Mouse (Mus musculus): ENCODE data around the gene Cntnap2. TPM values are rescaled to one million over a fixed set of nuclear protein-coding genes. Genes with fewer than 3 reads are reported as not detected.

Cntnap2 gene
- total RNA-seq, 2 experiments from 2014 or later, result 100 to 104 TPM

DNA sequence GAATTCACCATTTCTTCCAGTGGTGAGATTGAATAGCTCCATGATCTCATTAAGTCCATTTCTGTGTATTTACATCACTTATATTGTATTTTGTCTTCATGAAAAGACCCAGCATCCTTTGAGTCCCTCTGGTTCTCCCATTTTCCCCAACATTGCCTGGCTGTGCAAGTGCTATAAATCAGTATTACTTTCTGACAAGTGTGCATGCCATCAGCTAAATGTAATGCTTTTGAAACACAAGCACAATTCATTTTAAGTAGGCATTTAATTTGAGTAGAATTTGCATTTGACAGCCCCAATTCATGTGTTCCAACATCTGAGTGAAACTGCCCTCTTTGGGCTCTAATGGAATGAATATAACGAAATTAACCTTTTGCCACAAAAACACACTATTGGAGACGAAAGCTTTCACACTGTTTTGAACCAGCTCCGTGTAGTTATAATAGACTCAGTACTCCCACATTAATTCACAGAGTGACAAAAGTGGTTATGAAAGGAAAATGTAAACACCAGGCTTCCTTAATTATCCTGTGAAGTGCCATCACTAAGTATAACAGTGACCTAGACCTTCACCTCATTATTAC, 812.3 kb downstream of the Cntnap2 start:
- no peak for DNase-seq
- intact Hi-C loops (cut with DNase I), result no loop called here

DNA sequence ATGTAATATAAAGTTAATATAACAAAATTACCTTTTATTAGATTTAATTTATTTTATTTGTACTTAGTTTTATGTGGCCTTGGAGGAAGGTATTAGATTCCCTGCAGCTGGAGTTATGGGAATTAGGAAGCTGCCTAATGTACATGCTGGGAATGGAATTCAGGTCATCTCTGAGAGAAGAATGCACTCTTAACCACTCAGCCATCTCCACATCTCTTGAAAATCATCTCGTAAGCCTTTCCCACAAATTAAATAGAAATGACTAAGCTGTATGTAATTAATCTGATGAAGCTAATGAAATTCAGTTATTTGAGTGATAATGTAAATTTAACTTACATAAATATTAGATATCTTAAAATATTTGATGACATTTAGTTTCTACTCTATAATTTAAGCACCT, 826.3 kb downstream of the Cntnap2 start:
- DNase-seq, result no peak
- intact Hi-C loops (cut with DNase I), result no loop called here

DNA sequence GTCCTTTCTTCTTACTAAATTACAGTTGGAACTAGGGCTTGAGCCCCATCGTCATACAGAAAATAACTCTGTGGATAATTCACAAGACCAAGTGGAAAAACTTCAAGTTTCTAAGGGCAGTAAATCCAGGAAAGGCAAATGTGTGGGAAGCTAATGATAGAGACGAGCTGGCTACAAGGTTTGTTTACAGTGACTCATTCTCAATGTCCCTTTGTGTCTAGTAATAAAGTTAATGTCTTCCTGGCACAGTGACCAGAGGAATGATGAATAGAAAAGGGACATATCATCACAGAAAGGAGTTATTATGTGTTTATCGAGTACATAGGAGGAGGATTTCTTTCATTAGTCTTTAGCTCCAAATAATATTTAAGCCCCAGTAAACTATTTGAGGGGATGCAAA, 828.7 kb downstream of the Cntnap2 start:
- intact Hi-C loops (cut with DNase I), result loop anchor here (2.0 kb wide), 1 partner anchor 49 kb away; no protein-coding TSS in a partner anchor
- no peak for DNase-seq

DNA sequence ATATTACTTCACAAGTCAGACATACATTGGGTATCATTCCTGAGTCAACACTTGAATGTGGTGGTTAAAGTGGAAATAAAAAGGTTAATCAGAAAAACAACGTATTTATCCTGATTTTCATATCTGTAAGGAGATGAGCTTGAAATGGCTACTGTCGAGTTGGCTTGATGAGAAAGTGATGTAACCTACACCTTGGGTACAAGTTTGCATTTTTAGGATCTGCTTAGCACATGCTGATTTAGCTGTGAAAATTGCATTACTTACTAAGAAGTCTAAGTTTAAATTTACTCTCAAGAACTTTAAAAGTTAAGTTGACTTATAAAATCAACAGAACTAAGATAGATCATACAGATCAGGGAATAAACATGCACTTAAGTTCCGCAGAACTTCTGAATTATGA, 879.1 kb downstream of the Cntnap2 start:
- no peak for DNase-seq
- intact Hi-C loops (cut with DNase I), result no loop called here

DNA sequence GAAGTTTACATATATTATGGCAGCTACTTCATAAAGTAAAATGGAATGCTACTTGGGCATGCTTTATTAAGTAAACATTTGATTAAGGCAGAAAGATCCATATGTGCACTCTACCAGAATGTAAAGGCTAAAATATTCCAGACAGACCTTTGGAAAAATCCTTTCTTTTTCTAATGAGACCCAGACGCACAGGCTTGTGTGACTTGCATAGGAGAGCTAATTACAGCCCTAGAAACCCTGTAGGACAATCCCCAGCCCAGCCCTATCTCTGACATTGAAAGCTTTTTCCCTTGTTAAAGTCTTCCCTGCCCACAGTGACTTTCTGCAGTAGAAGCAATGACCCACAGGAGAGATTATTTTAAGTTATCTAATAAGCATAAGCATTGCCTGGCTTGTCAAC, 879.6 kb downstream of the Cntnap2 start:
- DNase-seq, result no peak
- intact Hi-C loops (cut with DNase I), result no loop called here

DNA sequence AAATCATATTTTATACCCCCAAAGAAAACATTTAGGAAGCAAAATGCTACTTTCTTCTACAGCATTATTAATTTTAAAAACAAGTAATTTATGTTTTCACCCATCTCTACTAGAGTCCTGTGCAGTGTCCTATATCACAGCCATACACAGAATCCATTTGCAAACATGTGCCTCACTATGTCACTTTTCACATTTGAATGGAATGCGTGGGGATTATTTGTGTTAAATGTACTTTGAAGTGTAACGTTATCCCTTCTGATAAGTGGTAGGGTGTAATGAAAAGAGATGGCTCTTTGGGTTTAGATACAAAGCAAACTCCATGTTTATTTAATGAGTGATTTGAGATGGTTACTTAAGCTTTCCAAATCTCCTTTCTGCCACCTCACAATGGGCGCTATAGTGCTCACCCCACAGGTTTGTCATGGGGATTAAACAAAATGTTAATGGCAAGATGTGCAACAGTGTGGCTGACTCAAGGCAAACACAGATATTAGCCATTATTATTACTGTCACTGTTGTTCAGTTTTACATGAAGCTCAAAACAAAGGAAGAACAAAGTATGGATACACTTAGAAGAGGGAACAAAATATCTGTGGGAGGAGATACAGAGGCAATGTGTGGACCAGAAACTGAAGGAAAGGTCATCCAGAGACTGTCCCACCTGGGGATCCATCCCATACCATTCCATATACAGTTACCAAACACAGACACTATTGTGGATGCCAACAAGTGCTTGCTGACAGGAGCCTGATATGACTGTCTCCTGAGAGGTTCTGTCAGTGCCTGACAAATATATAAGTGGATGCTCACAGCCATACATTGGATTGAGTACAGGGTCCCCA, 886.2 kb downstream of the Cntnap2 start:
- intact Hi-C loops (cut with DNase I), result no loop called here
- DNase-seq, result no peak

DNA sequence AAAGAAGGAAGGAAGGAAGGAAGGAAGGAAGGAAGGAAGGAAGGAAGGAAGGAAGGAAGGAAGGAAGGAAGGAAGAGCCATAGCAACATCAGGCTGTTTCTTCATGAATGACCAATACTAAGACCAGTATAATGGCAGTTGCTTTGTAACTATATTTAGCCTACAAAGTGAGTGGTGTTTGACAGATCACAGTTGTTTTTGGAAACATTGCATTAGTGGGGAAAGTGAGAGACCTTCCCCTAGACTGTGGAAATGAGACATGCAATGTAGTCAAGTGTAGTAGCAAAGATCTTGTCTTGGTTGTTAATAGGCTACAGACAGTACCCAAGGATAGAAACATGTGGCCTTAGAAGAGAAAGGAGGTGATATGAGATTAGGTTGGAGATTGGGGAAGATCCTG, 895.6 kb downstream of the Cntnap2 start:
- no peak for DNase-seq
- intact Hi-C loops (cut with DNase I), result no loop called here

DNA sequence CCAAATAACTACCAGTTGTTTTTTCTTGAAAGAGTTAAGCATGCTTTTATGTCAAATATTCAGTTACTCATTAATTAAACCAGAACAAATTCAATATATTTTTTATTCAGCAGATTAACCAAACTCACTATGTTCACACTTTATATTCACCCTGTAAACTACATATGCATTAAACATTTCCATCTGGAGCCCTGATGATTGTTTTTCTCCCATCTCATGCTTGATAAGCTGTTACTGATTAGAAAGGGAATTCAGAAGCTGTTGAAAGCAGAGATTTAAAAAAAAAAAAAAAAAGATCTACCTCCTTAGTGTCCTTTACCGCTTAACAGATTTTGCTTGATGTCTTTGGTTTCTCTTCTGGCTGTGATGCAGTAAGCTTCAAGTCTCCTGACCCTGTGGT, 905.3 kb downstream of the Cntnap2 start:
- intact Hi-C loops (cut with DNase I), result no loop called here
- DNase-seq, result no peak

DNA sequence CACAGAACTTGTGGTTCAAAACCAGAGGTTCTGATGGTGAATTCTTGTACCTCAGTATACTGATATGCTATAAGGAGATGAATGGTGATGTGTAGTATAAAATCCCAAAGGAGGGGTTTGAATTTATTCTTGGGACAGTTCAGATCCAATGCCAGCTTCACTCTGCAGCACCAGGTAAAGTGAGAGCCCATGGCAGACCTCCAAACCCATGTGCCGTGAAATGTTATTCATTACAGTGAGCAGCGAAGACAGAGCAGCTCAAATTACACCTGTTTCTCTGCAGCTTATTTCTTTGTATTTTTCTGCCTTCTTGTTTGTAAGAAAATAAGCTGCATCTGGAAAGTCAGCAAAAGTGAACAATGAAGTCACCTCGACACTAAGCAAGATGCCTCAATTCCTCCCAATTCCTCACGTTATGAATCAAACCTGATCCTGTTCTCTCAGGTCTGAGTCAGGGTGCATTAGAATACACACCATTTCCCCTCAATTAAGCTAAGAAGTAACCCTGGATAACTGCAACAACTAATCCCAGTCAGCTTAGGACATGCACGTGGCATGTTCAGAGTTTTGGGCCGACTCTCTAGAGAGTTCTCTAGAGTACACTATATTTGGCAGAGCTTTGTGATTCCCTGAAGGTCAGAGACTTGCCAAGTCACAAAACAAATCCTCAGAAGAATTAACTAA, 915.5 kb downstream of the Cntnap2 start:
- DNase-seq, result no peak
- intact Hi-C loops (cut with DNase I), result no loop called here

DNA sequence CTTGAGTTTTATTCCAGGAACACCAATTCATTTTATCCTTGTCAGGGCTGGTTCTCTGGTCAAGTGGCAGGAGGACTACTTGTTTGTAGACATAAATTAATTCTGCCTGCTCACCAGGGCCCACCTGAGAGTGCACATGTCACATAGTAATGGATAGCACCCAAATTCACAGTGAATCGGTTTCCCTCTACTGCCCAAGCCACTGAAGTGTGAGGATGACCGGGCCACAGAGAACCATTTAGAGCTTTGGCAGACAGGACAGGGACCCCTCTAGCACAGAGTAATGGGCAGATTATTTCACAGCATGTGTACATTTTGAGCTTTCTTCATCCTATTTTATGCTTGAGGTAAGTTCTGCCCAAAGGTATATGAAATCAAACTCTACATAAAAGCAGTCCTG, 920.0 kb downstream of the Cntnap2 start:
- intact Hi-C loops (cut with DNase I), result no loop called here

DNA sequence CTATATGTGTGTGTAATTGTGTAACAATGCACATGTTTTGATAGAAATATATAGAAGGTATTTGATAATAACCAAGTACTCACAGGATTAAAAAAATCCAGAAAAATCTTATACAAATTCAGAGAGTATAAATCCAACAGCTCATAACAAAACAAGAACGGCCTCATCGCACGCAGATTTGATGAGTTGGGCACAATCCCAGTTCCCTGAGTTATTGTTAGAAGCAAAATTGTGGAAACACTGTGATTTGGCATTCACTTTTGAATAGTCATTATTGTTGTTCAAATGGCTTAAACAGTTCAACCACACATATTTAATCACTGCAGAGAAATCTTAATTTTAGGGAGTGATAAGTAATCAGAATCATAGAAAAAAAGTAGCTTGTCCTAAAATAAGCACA, 928.9 kb downstream of the Cntnap2 start:
- intact Hi-C loops (cut with DNase I), result no loop called here
- no peak for DNase-seq

More for the DNA sequence above, 920.0 kb downstream of the Cntnap2 start:
- peak; percentile 2 for DNase-seq

DNA sequence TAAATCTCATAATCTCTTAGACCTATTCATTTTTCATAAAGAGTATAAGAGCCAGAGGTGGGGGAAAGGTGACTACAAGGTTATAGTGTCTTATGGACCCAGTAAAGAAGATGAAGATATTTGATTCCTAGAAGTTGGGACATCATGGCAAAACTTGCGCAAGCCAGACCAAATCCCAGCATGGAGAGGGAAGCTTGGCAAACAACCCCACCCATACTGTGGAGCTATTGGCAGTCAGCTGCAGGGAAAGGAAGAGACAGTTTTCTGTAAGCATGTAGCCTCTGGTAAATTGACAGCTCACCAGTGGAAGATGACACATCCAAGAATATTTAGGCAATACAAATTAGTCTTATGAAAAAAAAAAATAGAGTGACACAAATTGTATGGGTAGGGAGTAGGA, 931.9 kb downstream of the Cntnap2 start:
- intact Hi-C loops (cut with DNase I), result no loop called here

DNA sequence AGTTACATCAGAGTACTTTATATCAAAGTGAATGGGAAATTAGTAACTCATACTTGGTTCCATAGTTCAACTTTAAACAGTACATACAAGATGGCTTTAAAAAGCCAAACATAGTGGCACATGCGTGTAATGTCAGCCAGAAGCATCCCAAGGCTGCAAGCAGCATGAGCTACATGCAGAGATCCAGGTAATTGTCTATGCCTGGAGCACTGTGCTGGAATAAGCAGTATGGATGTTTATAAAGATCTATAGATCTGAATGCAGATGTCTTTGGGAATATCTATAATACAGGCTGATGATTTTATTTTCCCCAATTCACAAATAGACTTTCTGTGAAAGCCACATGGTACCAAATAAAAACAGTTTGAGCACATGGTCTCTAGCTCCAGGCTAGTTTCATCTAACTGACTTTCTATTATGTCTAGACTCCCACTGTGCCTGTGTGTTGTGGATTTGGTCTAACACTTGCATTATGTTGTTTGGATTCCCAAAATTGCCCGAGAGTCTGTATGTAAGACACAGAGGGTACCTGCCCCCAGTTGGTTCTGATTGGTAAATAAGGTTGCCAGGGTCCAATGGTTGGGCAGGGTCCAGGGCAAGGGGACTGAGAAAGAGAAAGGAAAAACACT, 963.5 kb downstream of the Cntnap2 start:
- intact Hi-C loops (cut with DNase I), result no loop called here

More for the DNA sequence above, 931.9 kb downstream of the Cntnap2 start:
- DNase-seq, result peak; percentile 11

DNA sequence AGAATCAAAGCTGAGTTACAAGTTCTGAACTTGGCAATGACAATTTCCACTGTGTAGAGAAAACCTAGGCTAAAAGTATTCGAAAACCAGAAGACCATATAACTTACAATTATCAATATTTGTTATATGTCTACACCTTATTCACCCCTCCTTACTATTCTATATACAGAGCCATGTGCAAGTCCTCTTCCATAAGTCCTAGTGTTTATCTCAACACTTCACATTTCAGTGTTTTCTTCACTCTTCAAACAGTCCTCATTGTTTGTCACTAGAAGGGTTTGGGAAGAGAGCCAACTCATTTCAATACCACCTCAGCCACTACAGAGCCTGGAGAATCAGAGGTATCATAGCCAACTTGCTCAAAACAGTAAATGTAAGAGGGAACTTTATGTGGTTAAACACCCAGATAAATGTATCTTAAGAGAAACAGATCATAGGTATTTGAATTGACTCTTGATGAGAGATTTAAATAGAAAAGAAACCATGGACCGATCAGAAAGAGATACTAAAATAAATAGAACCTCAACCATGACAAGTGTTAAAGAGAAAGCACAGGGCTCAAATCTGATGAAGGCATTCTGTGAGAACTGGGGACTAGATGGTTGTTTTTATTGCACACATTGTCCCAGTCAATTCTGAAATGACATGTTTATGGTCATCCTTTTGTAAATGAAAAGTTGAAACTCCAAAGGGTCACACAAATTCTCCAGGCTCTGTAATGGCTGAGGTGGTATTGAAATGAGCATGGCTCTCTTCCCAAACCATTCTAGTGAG, 972.9 kb downstream of the Cntnap2 start:
- DNase-seq, result no peak
- intact Hi-C loops (cut with DNase I), result loop anchor here (10.0 kb wide), 2 partner anchors 377 to 967 kb away; no protein-coding TSS in a partner anchor

More for the DNA sequence above, 963.5 kb downstream of the Cntnap2 start:
- peak; percentile 10 for DNase-seq

DNA sequence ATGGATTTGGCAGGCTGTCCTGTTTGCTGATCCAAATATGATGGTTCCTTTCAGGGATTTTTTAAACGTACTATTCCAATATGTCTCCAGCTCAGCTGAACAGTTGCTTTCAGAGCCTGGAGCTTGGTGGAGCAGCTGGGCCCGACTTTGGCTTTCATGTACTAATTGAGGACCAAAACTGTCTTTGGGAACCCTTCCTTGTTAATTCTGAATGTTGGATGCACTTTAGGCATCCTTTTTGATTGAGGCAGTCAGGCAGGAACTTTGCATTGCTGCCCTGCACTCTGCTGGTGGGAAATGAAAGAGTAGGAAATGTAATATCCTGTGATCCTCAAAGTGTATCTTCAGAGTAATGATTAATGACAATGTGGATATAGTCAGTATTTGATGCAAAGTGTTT, 974.0 kb downstream of the Cntnap2 start:
- intact Hi-C loops (cut with DNase I), result loop anchor here (10.0 kb wide), 2 partner anchors 378 to 968 kb away; no protein-coding TSS in a partner anchor
- peak; percentile 15 for DNase-seq

DNA sequence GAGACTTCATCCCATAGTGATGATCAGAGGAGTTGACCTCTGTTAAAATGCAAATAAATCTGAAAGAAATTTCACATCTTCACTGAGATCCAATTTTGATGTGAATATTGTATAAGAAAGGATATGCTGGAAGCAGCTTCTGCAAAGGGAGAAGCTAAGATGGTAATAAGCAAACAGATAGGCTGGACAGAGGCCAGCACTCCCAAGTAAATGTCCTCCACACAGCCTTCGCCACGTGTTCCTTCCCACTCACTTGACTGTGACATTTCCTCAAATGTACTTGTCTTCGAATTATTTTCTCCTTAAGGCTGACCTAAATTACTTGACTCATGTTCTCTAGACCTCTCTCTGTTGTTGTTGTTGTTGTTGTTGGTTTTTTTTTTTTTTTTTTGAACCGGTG, 981.5 kb downstream of the Cntnap2 start:
- intact Hi-C loops (cut with DNase I), result no loop called here
- DNase-seq, result no peak

DNA sequence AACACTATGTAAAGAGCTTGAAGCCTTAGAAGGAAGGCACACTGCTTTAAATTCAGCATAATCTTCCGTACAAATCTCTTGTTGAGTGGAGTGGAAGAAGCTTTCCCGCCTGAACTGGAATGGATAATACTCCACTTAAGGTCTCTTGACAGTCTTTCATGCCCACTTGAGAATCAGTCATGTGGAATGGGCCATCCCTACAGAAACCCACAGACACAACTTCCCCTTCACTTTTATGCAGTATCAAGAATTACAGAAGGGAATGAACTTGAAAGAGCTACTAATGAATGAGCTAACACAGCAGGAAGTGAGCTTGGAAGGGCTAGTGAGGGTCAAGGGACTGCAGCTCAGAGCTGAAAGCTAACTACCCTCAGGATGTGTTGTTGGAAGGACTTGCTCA, 1021.1 kb downstream of the Cntnap2 start:
- intact Hi-C loops (cut with DNase I), result no loop called here
- DNase-seq, result no peak

DNA sequence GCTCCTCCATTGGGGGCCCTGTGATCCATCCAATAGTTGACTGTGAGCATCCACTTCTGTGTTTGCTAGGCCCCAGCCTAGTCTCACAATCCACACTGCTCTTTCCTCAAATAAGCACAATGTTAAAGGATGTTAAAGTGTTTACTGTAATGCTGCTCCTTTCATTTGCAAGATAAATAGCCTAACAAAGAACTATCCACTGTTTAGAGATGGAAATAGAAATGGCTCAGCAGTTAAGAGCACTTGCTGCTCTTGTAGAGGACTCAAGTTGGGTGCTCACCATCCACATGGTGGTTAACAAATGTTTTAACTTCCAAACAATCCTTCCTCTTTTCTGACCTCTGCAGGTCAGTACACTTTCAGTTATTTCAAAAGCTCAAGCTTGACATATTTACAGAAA, 1022.3 kb downstream of the Cntnap2 start:
- DNase-seq, result no peak
- intact Hi-C loops (cut with DNase I), result no loop called here

DNA sequence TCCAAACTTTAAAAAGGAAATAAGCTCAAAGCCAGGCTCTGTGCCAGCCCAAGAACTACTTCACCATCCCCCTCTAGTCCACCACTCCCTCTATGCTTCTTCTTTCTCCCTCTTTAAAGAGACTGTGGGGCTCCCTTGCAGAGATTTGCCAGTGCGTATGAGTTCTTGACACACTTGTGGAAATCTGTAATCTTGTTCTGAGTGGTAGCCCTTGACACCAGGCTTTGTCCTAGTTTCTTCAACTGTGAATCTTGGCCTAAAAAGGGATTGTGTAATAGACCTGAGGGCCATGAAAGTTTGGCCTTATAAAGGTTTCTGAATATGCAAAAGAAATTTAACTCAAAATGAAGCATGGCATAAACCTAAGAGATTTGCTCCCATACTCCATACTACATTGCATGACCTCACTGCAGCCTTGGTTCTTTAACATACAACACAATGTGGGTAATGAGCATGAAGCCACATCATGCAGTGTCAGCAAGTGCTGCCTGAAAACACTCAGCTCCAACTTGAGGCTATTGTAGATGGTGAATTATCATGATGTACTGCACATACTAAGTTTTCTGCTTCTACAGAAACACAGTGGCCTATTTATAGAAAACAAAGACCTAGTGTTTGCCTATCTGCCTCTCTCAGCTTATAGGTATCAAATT, 1084.2 kb downstream of the Cntnap2 start:
- intact Hi-C loops (cut with DNase I), result no loop called here
- DNase-seq, result no peak

DNA sequence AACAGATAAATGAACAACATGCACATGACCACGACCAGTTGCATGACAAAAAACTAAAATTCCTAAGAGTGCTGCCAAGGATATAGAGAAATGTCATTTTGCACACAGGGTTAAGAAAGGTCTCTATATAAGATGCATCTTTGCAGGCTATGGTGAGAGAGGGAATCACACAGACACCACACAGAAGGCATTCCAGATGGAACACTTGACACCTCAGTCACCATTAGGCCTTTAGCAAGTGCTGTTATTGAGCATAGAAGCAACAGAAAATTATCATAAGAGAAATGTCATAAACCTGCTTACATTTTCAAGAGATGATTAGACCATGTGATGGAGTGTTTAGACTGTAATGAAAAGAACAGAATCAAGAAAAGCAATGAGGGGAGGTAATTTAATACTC, 1107.7 kb downstream of the Cntnap2 start:
- no peak for DNase-seq

More for the DNA sequence above, 1107.7 kb downstream of the Cntnap2 start:
- intact Hi-C loops (cut with DNase I), result no loop called here
